Mouse (Mus musculus) MEL (cell line): ENCODE results near the gene Fam155a.

ENCODE experiments used
- CTCF ChIP-seq, 3 experiments: IDR thresholded peaks in 2 of 3; conservative IDR thresholded peaks in 1 of 3; 2 replicates each; pipeline ENCODE4 v1.5.1; 2011 to 2012; ENCODE audit warnings: low read length in 3 of 3, low read depth in 2 of 3, mild to moderate bottlenecking in 2 of 3, improper control_type of control experiment in 1 of 3, inconsistent platforms in 1 of 3, mixed read lengths in 1 of 3, moderate library complexity in 1 of 3; ENCODE audit not compliant: control insufficient read depth in 1 of 3, insufficient read depth in 1 of 3, poor library complexity in 1 of 3, severe bottlenecking in 1 of 3
- EP300 ChIP-seq, 2 experiments: IDR thresholded peaks; 2 replicates each; pipeline ENCODE4 v1.6.1; 2011; ENCODE audit warnings: improper control_type of control experiment in 2 of 2, low read length in 2 of 2, low read depth in 1 of 2, mild to moderate bottlenecking in 1 of 2
- GATA1 ChIP-seq: IDR thresholded peaks from 2 replicates; pipeline ENCODE4 v1.6.1; 2011; ENCODE audit warnings: low read depth, low read length, improper control_type of control experiment
- HCFC1 ChIP-seq: IDR thresholded peaks from 2 replicates; pipeline ENCODE4 v1.6.1; 2012; ENCODE audit warnings: low read depth, mild to moderate bottlenecking, inconsistent platforms, low read length, improper control_type of control experiment, moderate library complexity
- MAFK ChIP-seq: IDR thresholded peaks from 2 replicates; pipeline ENCODE4 v1.6.1; 2011; ENCODE audit warnings: low read depth, mild to moderate bottlenecking, low read length, improper control_type of control experiment, borderline replicate concordance
- MXI1 ChIP-seq: IDR thresholded peaks from 2 replicates; pipeline ENCODE4 v1.6.1; 2011; ENCODE audit warnings: mild to moderate bottlenecking, low read depth, low read length, improper control_type of control experiment
- NELFE ChIP-seq: IDR thresholded peaks from 2 replicates; pipeline ENCODE4 v1.6.1; 2011; ENCODE audit warnings: low read depth, low read length, improper control_type of control experiment
- POLR2AphosphoS2 ChIP-seq: IDR thresholded peaks from 2 replicates; pipeline ENCODE4 v1.6.1; 2011; ENCODE audit warnings: low read length, improper control_type of control experiment
- SIN3A ChIP-seq: IDR thresholded peaks from 2 replicates; pipeline ENCODE4 v1.6.1; 2012; ENCODE audit warnings: low read length, improper control_type of control experiment, inconsistent platforms
- SMC3 ChIP-seq: IDR thresholded peaks from 2 replicates; pipeline ENCODE4 v1.6.1; 2011; ENCODE audit warnings: low read depth, low read length, improper control_type of control experiment
- USF2 ChIP-seq, 2 experiments: IDR thresholded peaks; 2 replicates each; pipeline ENCODE4 v1.6.1; 2011 to 2012; ENCODE audit warnings: improper control_type of control experiment in 2 of 2, low read length in 2 of 2, borderline replicate concordance in 1 of 2, inconsistent platforms in 1 of 2, low read depth in 1 of 2, mild to moderate bottlenecking in 1 of 2; ENCODE audit not compliant: insufficient read depth in 1 of 2

DNA sequence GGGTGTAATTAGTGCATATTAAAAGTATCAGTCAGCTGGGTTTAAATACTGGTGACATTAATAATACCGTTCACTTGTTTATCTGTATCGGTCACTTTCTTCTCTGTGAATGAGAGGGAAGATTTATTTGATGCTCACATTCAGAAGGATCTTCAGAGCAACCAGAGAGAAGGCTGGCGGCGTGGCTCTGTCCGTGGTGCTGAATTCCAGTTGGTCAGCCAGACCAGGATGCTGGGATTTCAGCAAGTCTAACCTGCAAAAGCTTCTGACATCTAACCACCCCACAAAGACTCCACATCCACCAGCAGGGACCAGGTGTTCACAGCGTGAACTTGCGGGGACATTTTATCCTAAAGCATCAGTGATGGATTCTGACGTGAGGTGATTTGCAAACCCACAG lies 461.5 kb downstream of the Fam155a start:
- TF ChIP-seq CTCF (IDR thresholded peaks at IDR 0.05 in 2 of 3, conservative IDR thresholded peaks at IDR 0.05 in 1 of 3; ENCODE audit: control insufficient read depth in 1 of 3, insufficient read depth in 1 of 3, low read depth in 2 of 3, low read length in 3 of 3, poor library complexity in 1 of 3, severe bottlenecking in 1 of 3) (no peak), SIN3A (no peak), EP300 (IDR thresholded peaks at IDR 0.05; ENCODE audit: low read depth in 1 of 2, low read length in 2 of 2) (no peak), USF2 (IDR thresholded peaks at IDR 0.05; ENCODE audit: borderline replicate concordance in 1 of 2, insufficient read depth in 1 of 2, low read depth in 1 of 2, low read length in 2 of 2) (no peak), MXI1 (no peak), HCFC1 (no peak), SMC3 (no peak), POLR2AphosphoS2 (no peak), NELFE (no peak), GATA1 (no peak), MAFK (no peak)
